Mouse (Mus musculus): Measurements from ENCODE around the gene Zbtb16. TPM values are rescaled to one million over a fixed set of nuclear protein-coding genes. Genes with fewer than 3 reads are reported as not detected.
A peak's percentile ranks its signal among the peaks of the same experiment; 100 is the strongest.

Gene Zbtb16
- polyA plus RNA-seq, 1 experiment from 2014 or later, result 19.7 TPM

DNA sequence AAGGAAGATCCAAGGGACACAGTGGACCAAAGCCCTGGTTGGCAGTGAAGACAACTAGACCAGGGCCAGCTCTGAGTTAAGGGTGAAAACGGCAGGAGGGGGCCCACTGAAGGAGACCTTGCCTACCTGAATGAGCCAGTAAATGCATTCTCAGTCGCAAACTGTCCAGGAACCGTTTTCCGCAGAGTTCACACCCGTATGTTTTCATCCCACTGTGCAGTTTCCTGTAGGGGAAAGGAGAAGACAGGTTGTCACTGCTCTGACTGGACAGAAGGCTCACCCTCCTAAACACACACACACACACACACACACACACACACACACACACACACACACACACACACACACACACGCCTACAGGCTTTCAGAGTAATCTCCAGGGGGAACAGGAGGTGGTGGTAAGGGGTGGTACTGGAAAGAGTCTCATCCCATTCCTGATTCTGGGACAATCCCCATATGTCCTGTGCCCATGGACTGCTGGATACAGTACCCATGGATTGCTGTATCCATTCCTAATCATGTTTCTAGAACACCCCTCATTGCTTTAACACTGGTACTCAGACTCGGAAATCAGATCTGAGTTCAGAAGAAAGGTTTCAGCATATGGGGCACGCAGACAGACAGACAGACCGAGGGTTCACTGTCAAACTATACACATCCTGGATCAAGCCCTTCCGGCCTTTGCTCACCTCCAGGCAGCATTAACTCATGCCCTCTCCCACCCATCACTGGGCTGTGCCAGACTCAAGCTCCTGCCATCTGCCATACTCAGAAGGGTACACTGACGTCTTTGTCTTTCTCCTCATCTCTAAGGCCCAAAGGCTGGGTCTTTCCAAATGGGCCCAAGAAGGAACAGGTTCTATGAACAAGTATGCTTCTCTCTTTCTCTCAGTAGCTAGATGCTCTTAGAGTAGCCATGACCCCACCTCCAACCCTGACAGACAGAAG, 92.4 kb downstream of the Zbtb16 start:
- peaks cover 19% of the 10 kb centered on the region for H3K36me3 ChIP-seq
- no peak overlapping the region for H3K27ac ChIP-seq
- no peaks in the 10 kb centered on the region for H3K9me3 ChIP-seq (replicated peaks)
- H3K4me3 ChIP-seq, result no peak overlapping the region
- H3K27me3 ChIP-seq (ENCODE audit: low read depth, poor library complexity, severe bottlenecking), result peaks cover 8% of the 10 kb centered on the region; the same call in 1 of the 2 replicates
- DNase-seq (ENCODE audit: low spot score), result no peak
- H3K4me1 ChIP-seq, result peaks cover 37% of the 10 kb centered on the region
- WGBS, result 90% methylated on average over 11 of the region's 11 CpGs

DNA sequence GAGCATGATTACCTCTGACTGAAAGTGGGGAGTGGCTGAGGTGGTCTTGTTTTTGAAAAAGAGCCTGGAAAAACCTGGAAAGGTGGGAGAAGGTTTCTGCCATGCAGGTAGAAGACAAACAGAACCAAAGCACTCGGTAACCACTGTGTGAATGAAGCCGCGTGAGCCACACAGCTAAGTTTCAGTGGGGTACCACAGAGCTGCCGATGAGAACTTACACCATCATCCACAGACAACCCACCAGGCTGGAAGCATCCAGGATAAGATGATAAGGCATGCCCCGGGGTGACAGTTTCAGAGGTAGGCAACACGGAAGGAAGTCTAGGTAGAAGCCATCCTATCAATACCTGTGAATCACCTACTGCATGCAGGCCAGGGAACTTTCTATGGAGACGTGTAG, 93.9 kb downstream of the Zbtb16 start:
- WGBS, result 89% methylated on average over 7 of the region's 7 CpGs
- peaks cover 52% of the 10 kb centered on the region for H3K4me1 ChIP-seq
- peaks cover 8% of the 10 kb centered on the region; the same call in 1 of the 2 replicates for H3K27me3 ChIP-seq (ENCODE audit: low read depth, poor library complexity, severe bottlenecking)
- no peaks in the 10 kb centered on the region for H3K9me3 ChIP-seq (replicated peaks)
- peaks cover 19% of the 10 kb centered on the region for H3K36me3 ChIP-seq
- no peak overlapping the region for H3K4me3 ChIP-seq
- H3K27ac ChIP-seq, result no peak overlapping the region
- no peak for DNase-seq (ENCODE audit: low spot score)

DNA sequence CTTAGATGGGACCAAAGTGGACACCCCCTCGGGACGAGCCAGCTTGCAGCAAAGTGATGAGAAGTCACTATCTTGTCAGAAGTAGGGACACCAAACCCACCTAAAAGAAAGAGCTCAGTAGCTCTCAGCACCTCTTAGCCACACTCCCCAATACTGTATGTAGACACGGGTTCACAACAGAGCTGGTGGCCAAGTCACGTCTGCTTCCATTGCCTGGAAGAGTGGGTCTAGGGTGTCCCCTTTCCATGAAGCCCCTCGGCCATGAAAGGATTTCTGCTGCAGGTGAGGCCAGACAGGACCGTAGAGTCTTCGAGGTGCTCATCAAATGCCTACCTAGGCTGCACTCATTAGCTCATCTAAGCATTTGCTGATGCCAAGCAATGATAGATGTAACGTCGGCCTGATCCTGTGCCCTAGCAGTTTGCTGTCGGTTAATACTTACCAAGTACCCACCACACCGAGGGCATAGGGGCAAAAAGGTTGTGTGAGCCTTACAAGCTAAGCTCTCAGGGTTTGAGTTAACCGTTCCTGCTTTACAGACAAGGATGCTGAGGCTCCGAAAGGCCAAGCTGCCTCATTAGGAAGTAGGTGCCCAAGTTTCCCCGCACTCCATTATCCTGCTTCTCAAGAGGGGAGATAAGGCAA, 94.5 kb downstream of the Zbtb16 start:
- DNase-seq (ENCODE audit: low spot score), result no peak
- Histone ChIP-seq H3K36me3 (peaks cover 19% of the 10 kb centered on the region), H3K4me1 (peaks cover 58% of the 10 kb centered on the region), H3K27me3 (ENCODE audit: low read depth, poor library complexity, severe bottlenecking) (peaks cover 8% of the 10 kb centered on the region; the same call in 1 of the 2 replicates), H3K9me3 (replicated peaks) (no peaks in the 10 kb centered on the region), H3K4me3 (no peak overlapping the region), H3K27ac (no peak overlapping the region)
- 95% methylated on average over 14 of the region's 14 CpGs for WGBS

DNA sequence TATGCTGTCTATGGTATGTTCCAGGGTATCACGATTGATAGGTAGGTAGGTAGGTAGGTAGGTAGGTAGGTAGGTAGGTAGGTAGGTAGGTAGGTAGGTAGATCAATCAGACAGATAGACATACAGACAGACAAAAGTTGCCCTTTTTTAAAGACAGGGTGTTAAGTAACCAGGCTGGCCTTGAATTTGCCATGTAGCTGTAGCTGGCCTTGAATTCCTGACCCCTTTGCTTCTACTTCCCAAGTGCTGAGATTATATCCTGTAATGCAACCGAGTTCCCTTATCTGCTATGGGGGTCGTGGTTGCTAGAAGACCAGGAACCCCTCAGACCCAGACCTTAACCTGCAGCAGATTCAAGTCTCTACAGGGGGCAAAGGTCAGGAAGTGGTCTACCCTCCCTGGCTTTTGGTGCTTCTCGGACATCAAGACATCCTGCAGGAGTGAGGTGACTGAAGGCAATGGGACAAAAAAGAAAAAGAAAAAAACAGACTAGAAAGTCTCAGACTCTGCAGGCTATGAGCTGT, 95.2 kb downstream of the Zbtb16 start:
- H3K36me3 ChIP-seq, result peaks cover 19% of the 10 kb centered on the region
- H3K27me3 ChIP-seq (ENCODE audit: low read depth, poor library complexity, severe bottlenecking), result peaks cover 8% of the 10 kb centered on the region; the same call in 1 of the 2 replicates
- WGBS, result 79% methylated on average over 4 of the region's 4 CpGs
- H3K27ac ChIP-seq, result no peak overlapping the region
- no peak overlapping the region for H3K4me3 ChIP-seq
- no peak for DNase-seq (ENCODE audit: low spot score)
- no peaks in the 10 kb centered on the region for H3K9me3 ChIP-seq (replicated peaks)
- H3K4me1 ChIP-seq, result peaks cover 65% of the 10 kb centered on the region

DNA sequence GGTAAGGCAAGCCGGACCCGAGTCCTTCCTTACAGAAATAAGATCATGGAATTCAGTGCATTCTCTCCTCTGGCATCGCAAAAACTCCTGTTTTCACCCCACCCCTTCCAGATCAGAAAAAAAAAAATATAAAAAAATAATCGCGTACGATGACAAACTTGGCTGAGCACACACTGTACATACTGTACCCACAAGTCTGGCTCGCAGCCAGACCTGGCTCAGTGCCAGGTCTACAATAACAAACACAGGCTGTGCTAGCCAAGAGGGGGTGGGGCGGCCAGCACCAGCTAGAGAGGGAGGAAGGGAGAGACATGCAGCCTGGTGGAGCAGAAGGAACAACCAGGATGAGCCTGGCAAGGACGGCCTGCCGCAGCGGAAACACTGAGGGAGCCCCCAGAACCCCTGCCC, 95.9 kb downstream of the Zbtb16 start:
- H3K4me3 ChIP-seq, result no peak overlapping the region
- H3K4me1 ChIP-seq, result peaks cover 66% of the 10 kb centered on the region
- no peaks in the 10 kb centered on the region for H3K9me3 ChIP-seq (replicated peaks)
- peaks cover 13% of the 10 kb centered on the region for H3K27me3 ChIP-seq (ENCODE audit: low read depth, poor library complexity, severe bottlenecking)
- WGBS, result 72% methylated on average over 11 of the region's 11 CpGs
- H3K27ac ChIP-seq, result peak overlapping the region; percentile 62
- DNase-seq (ENCODE audit: low spot score), result peak; percentile 53
- peaks cover 19% of the 10 kb centered on the region for H3K36me3 ChIP-seq

DNA sequence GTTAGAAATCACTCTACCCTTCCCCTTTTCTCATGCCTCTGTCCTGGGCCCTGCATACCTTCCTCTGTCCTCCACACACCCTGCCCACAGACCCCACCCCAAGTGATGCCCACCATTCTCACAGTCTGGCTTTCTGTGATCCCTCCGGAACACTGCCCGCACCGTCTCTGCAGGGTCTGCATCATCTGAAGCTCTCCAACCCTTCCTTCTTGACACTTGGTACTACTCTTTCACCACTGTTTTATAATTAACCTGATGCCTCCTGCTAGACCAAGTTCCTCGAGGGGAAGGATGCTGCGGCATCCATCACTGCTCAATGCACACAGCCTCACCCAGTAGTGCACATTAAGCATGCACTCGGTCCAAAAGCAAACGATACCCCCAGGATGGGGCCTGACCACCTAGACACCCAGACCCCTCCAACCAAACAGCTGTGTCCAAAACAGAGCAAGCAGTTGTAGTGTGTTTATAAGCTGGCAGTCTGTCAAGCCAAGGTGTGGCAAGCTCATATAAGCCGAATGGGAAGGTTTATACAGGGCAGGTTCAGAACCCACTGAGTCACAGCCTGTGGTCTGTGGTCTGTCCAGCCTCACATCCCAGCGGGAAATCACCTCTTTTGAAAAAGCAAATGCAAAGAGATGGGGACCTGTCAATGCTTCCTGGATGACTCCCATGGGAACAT, 97.1 kb downstream of the Zbtb16 start:
- DNase-seq (ENCODE audit: low spot score), result no peak
- Histone ChIP-seq H3K4me3 (no peak overlapping the region), H3K4me1 (peaks cover 70% of the 10 kb centered on the region), H3K27me3 (ENCODE audit: low read depth, poor library complexity, severe bottlenecking) (peaks cover 17% of the 10 kb centered on the region), H3K27ac (no peak overlapping the region), H3K9me3 (replicated peaks) (no peaks in the 10 kb centered on the region), H3K36me3 (peaks cover 19% of the 10 kb centered on the region)
- 91% methylated on average over 9 of the region's 9 CpGs for WGBS

DNA sequence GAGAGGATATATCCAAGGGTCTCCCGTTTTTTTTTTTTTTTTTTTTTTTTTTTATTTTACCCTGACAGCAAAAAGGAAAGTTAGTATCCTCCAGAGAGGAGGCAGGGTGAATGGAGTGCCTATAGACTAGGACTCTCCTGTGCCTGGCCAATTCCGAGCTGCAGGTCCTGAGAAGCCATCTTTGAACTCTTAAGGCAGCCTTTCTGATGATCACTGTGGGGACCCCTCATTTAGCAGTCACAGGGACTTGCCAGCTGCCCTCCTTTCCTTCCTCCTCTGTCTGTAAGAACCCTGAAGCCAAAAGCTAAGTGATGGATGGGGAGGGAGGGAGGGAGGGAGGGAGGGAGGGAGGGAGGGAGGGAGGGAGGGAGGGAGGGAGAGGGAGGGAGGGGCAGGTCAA, 98.1 kb downstream of the Zbtb16 start:
- Histone ChIP-seq H3K4me1 (peaks cover 80% of the 10 kb centered on the region), H3K36me3 (peaks cover 15% of the 10 kb centered on the region), H3K27ac (no peak overlapping the region), H3K27me3 (ENCODE audit: low read depth, poor library complexity, severe bottlenecking) (peaks cover 17% of the 10 kb centered on the region), H3K9me3 (replicated peaks) (no peaks in the 10 kb centered on the region), H3K4me3 (no peak overlapping the region)
- no peak for DNase-seq (ENCODE audit: low spot score)
- 53% methylated on average over 2 of the region's 2 CpGs for WGBS

DNA sequence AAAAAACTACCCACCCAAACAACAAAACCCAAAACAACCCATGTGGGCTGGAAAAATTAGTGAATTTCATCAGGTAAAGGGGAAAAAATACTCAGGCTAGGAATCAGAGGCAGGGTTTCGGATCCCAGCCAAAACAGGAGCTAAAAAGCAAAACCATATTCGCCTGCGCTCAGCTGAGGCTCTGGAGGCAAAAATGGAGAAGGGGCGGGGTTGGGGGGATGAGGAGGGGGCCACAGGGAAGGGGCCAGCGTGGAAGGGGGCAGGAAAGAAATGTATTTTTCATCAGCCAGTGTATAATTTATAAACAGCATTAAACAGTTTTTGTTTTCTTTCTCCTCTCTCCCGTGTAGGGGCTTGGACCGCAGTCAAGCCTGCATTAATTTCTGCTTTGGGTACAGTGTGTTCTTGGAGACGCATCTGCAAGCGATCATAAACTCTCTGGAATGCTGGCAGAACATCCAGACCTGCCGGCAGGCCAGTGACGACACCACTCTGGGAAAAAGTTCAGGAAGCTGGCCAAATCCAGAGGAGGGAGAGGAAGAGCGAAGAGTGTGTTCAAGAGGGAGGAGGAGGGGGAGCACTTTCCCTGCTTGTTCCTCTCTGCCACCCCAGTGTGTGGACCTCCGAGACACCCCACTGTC, 98.7 kb downstream of the Zbtb16 start:
- Histone ChIP-seq H3K36me3 (peaks cover 9% of the 10 kb centered on the region; the same call in 1 of the 2 replicates), H3K4me1 (peaks cover 86% of the 10 kb centered on the region), H3K27ac (peak overlapping the region; percentile 50; the same call in 1 of the 2 replicates), H3K27me3 (ENCODE audit: low read depth, poor library complexity, severe bottlenecking) (peaks cover 17% of the 10 kb centered on the region), H3K9me3 (replicated peaks) (no peaks in the 10 kb centered on the region), H3K4me3 (no peak overlapping the region)
- WGBS, result 45% methylated on average over 13 of the region's 13 CpGs
- DNase-seq (ENCODE audit: low spot score), result no peak

DNA sequence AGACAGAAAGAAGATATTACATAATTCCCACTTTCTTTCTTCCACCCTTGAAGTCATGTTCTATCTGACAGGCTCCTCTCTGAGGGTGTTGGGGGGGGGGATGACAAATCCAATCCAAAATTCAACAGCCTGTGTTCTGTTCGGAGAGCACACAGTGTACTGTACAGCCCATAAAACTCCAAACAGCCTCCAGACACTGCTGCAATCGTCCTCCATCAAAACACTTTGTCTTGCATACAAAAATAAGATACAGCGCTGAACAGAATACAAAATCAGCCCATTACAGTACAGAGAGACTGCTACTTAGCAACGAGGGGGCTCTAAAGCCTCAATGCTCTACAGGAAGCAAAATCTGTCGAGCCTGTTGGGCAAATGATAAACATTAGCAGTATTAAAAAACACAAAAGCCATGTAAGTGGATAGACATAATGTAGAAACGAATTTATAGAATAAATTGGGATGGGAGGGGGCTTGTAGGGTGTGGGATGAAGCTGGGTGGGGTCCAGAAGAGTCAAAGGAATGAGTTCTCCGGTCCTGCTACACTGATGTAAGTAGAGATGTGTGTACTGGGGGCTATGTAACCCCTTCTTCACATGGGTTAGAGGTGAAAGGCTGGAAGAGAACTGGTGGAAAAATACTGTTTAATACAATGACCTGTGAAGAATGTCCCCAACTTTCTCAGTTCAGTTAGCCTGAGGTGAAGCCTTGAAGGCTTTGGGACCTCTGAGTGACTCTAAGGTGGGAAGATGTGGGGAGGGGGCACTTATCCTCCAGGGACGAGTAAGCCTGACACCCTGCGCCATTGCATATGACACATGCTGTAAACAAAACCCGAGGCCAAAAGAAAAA, 99.4 kb downstream of the Zbtb16 start:
- WGBS, result 62% methylated on average over 10 of the region's 10 CpGs
- Histone ChIP-seq H3K4me1 (peaks cover 93% of the 10 kb centered on the region), H3K27ac (peak overlapping the region; percentile 50; the same call in 1 of the 2 replicates), H3K9me3 (replicated peaks) (no peaks in the 10 kb centered on the region), H3K36me3 (peaks cover 3% of the 10 kb centered on the region; the same call in 1 of the 2 replicates), H3K27me3 (ENCODE audit: low read depth, poor library complexity, severe bottlenecking) (peaks cover 17% of the 10 kb centered on the region), H3K4me3 (no peak overlapping the region)
- no peak for DNase-seq (ENCODE audit: low spot score)

DNA sequence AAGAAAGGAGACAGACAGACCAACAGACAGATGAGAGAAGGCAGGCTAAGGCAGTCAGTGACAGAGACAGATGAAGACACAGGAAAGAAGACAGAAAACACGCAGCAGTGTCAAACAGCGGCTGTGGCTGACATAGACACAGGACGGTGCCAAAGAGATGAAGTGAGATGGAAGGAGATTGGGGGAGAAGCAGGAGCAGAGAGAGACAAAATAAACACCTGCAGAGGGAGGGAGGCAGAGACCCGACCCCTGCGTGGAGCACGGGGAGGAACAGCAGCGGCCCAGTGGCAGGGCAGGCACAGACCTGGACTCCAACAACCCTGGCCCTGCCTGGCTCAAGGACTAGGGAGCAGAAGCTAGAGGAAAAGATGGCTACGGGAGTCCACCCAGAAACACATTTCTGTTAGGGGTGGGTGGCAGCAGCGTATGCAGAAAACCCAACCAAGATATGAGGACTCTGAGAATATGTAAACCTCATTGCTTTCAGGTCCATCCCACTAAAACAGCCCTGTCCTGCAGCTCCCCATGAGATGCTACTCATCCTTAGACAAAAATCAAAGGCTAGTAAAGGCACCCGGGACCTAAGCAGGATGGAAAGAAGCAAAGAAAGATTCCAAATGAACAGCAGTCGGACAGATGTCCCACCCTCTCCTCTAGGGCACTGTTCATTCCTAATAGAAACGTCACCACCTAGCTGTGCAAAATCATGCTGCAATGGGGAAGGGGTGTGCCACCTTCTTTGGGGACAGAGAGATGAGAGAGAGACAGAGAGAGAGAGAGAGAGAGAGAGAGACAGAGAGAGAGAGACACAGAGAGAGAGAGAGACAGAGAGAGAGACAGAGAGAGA, 100.3 kb downstream of the Zbtb16 start:
- H3K4me3 ChIP-seq, result no peak overlapping the region
- no peak for DNase-seq (ENCODE audit: low spot score)
- H3K36me3 ChIP-seq, result no peaks in the 10 kb centered on the region
- H3K27me3 ChIP-seq (ENCODE audit: low read depth, poor library complexity, severe bottlenecking), result peaks cover 26% of the 10 kb centered on the region
- no peaks in the 10 kb centered on the region for H3K9me3 ChIP-seq (replicated peaks)
- H3K4me1 ChIP-seq, result peaks cover 98% of the 10 kb centered on the region
- peak overlapping the region; percentile 56 for H3K27ac ChIP-seq
- WGBS, result 52% methylated on average over 12 of the region's 12 CpGs
